Mouse (Mus musculus) heart, embryonic 12.5 days (tissue): ENCODE results near the gene Arhgef28. TPM values are rescaled to one million over a fixed set of nuclear protein-coding genes. Genes with fewer than 3 reads are reported as not detected.
"Not testable (repeated sequence)": the region's sequence is repeated elsewhere in the genome, so short reads cannot be mapped to it uniquely, and the experiment has no call there.

Experiments
- ATAC-seq: fragments of 200-750 bp; cut with Nextera tagmentation; 2 replicates; pipeline ENCODE4 v1.8.0; 2017; ENCODE audit warnings: moderate TSS enrichment, moderate library complexity; ENCODE audit not compliant: insufficient number of reproducible peaks, low FRiP score
- H3K27ac ChIP-seq: fragments of 300-500 bp; sonication (generic); 2 replicates; pipeline ENCODE4 v1.5.1; 2016; ENCODE audit warnings: mild to moderate bottlenecking, moderate library complexity; ENCODE audit not compliant: poor library complexity, severe bottlenecking
- H3K27me3 ChIP-seq: fragments of 300-500 bp; sonication (generic); replicated peaks from 2 replicates; pipeline ENCODE4 v1.6.1; 2016; ENCODE audit warnings: mild to moderate bottlenecking, moderate library complexity
- H3K36me3 ChIP-seq: fragments of 300-500 bp; sonication (generic); 2 replicates; pipeline ENCODE4 v1.6.1; 2016; ENCODE audit warnings: mild to moderate bottlenecking, moderate library complexity
- H3K4me1 ChIP-seq: fragments of 300-500 bp; sonication (generic); replicated peaks from 2 replicates; pipeline ENCODE4 v1.6.1; 2016; ENCODE audit warnings: mild to moderate bottlenecking
- H3K4me2 ChIP-seq: fragments of 300-500 bp; sonication (generic); 2 replicates; pipeline ENCODE4 v1.6.1; 2016; ENCODE audit warnings: mild to moderate bottlenecking, moderate library complexity
- H3K4me3 ChIP-seq: fragments of 300-500 bp; sonication (generic); 2 replicates; pipeline ENCODE4 v1.5.1; 2016; ENCODE audit warnings: mild to moderate bottlenecking
- H3K9ac ChIP-seq: fragments of 300-500 bp; sonication (generic); 2 replicates; pipeline ENCODE4 v1.6.1; 2016; ENCODE audit warnings: mild to moderate bottlenecking, moderate library complexity
- H3K9me3 ChIP-seq: fragments of 300-500 bp; sonication (generic); replicated peaks from 2 replicates; pipeline ENCODE4 v1.6.1; 2016; ENCODE audit warnings: mild to moderate bottlenecking, moderate library complexity
- WGBS: fragments of 180-500 bp; shearing (Covaris S2); methylation state at CpG from one replicate; pipeline ENCODE4 v1.1.7; 2016; 5-methylcytosine and 5-hydroxymethylcytosine counted together
- polyA plus RNA-seq: library from polyadenylated mRNA; unstranded; fragments of >200 nt; fragmentation: Nextera tagmentation; extraction: Ambion mirVana; gene quantifications from 2 replicates; pipeline ENCODE4 v1.2.1, GENCODE M21; 2016

Arhgef28 gene
- polyA plus RNA-seq, 1 experiment from 2014 or later: 13.4 TPM

- no peaks in the 10 kb centered on the region for H3K36me3 ChIP-seq
- WGBS: 24% methylated on average over 5 of the region's 5 CpGs
- H3K9ac ChIP-seq: no peak overlapping the region
- no peak for ATAC-seq
- H3K4me2 ChIP-seq: no peak overlapping the region
- H3K27ac ChIP-seq: no peak overlapping the region
- H3K27me3 ChIP-seq: no peaks in the 10 kb centered on the region
- no peak overlapping the region for H3K4me3 ChIP-seq
- peaks cover 4% of the 10 kb centered on the region; the same call in 1 of the 2 replicates for H3K9me3 ChIP-seq
- peaks cover 16% of the 10 kb centered on the region for H3K4me1 ChIP-seq
These were observed 176.2 kb downstream of the Arhgef28 start for GRCm38 (mm10) chr13:98030041-98030440.

DNA sequence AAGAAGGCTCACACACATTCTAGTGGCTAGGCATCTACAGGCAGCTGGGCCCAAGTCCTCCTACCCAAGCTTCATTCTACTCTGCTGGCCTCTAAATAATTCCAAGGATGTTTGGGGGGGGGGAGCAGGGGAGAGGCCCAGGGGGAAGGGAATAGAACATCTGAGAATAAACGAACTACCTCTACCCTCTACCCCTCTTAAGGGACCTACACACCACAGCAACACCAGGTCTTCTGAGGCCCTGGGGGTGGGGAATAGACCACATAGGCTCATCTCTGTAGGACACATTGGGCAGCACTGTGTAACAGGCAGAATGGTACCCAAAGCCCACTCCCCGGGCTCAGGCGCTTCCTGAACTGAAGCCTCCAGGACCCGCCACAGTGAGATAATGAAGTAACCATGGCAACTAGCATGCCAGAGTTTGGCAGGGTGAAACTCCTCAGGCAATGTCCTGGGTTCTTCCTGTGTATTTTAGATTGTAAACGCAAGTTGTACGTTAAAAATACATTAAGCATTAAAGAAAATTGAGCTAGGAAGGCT lies 177.5 kb downstream of the Arhgef28 start:
- Histone ChIP-seq H3K27ac (no peak overlapping the region), H3K9ac (no peak overlapping the region), H3K36me3 (no peaks in the 10 kb centered on the region), H3K4me3 (no peak overlapping the region), H3K27me3 (no peaks in the 10 kb centered on the region), H3K4me2 (no peak overlapping the region), H3K9me3 (peaks cover 4% of the 10 kb centered on the region; the same call in 1 of the 2 replicates), H3K4me1 (peaks cover 16% of the 10 kb centered on the region)
- WGBS: 33% methylated on average over 6 of the region's 6 CpGs
- no peak for ATAC-seq

GRCm38 (mm10) chr13:98027641-98028204 lies 178.5 kb downstream of the Arhgef28 start:
- peaks cover 4% of the 10 kb centered on the region; the same call in 1 of the 2 replicates for H3K9me3 ChIP-seq
- H3K27ac ChIP-seq: no peak overlapping the region
- H3K9ac ChIP-seq: no peak overlapping the region
- H3K27me3 ChIP-seq: no peaks in the 10 kb centered on the region
- H3K4me2 ChIP-seq: no peak overlapping the region
- no peaks in the 10 kb centered on the region for H3K36me3 ChIP-seq
- peaks cover 16% of the 10 kb centered on the region for H3K4me1 ChIP-seq
- no peak overlapping the region for H3K4me3 ChIP-seq
- ATAC-seq: 0 out of 2 replicates have a peak, but pooled peaks have one; percentile 56
- 54% methylated on average over 12 of the region's 12 CpGs for WGBS

DNA sequence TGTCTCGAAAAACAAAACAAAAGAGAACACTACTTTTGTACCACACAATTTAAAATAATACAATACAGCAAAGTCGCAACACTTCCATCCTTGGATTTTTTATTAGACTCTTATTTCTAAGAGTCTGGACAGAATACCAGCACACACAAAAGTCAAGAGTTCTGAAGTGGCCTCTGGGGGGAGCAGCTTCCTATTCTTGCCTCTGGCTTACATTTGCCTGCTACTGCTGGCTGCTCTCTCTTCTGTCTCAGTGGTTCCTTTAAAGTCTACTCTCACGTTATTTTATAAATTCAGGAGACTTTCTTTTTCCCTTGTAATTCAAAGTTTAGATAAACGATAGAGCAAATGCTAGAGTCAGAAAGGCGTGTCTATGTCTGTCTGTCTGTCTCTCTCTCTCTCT lies 179.1 kb downstream of the Arhgef28 start:
- 69% methylated on average over 5 of the region's 5 CpGs for WGBS
- Histone ChIP-seq H3K27me3 (no peaks in the 10 kb centered on the region), H3K4me3 (no peak overlapping the region), H3K36me3 (no peaks in the 10 kb centered on the region), H3K27ac (no peak overlapping the region), H3K9ac (no peak overlapping the region), H3K4me1 (peaks cover 16% of the 10 kb centered on the region), H3K4me2 (no peak overlapping the region), H3K9me3 (peaks cover 4% of the 10 kb centered on the region; the same call in 1 of the 2 replicates)
- no peak for ATAC-seq

DNA sequence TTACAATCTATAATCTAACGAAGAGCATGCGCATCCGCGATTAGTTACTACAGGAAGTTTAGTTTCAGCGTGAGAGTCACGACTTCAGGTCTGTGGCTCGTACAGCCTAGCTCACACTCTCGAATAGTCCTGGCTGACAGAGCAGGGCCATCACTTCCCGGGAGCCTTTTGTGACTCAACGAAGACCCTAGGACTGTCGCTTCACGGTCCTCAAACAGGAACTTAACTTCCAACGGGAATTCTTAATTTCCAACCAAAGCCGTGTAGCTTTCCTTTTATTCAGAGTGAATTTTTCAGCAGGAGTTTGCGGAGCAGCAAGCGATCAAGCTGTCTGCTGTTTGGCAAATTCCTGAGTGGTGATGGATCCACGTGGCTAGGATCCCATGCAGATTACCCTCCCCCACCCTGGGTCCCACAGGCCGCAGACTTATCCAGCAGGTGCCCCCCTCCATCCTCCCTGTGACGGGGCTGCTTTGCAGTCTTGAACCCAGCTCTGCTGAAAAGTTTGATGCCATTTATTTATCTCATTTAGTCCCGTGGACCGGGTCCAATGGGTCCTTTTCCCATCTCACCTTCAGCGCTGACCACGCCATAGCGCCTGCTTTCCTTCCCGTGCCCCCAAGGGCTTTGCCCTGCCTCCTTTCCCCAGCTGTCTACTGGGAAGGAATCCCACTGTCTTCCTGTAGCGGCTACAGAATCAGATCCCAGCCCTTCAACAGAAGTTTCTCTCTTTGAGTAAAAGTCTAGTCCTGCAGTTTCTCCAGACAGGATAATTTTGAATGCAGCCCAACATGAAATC lies 180.3 kb downstream of the Arhgef28 start:
- Histone ChIP-seq H3K27ac (no peak overlapping the region), H3K9me3 (peaks cover 4% of the 10 kb centered on the region; the same call in 1 of the 2 replicates), H3K4me1 (peaks cover 16% of the 10 kb centered on the region), H3K4me2 (peak overlapping the region; percentile 45), H3K9ac (no peak overlapping the region), H3K4me3 (no peak overlapping the region), H3K36me3 (no peaks in the 10 kb centered on the region), H3K27me3 (no peaks in the 10 kb centered on the region)
- WGBS: 59% methylated on average over 26 of the region's 26 CpGs
- ATAC-seq: no peak

DNA sequence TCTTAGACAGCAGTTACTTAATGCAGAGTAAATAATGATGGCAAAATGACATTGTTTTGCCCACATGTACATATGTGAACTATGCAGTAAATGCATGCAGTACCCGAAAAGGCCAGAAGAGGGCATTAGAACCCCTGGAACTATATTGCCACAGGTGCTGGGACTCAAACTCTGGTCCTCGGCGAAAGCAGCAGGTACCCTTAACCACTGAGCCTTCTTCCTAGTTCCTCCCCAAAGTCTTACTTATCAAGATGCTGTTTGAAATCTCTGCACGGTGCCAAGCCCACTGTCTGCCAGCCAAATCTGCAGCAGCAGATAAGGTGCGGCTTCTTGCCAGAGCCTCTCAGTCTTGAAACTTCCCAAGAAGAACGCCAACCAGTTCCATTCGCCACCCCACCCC lies 181.1 kb downstream of the Arhgef28 start:
- Histone ChIP-seq H3K36me3 (no peaks in the 10 kb centered on the region), H3K9ac (no peak overlapping the region), H3K4me1 (peaks cover 16% of the 10 kb centered on the region), H3K27ac (no peak overlapping the region), H3K4me3 (no peak overlapping the region), H3K27me3 (no peaks in the 10 kb centered on the region), H3K9me3 (peaks cover 4% of the 10 kb centered on the region; the same call in 1 of the 2 replicates), H3K4me2 (peak overlapping the region; percentile 45; the same call in 1 of the 2 replicates)
- WGBS: 68% methylated on average over 7 of the region's 7 CpGs
- ATAC-seq: no peak

- H3K4me3 ChIP-seq: no peak overlapping the region
- H3K36me3 ChIP-seq: no peaks in the 10 kb centered on the region
- H3K9me3 ChIP-seq: peaks cover 4% of the 10 kb centered on the region; the same call in 1 of the 2 replicates
- H3K27ac ChIP-seq: no peak overlapping the region
- WGBS: 88% methylated on average over 12 of the region's 12 CpGs
- H3K27me3 ChIP-seq: no peaks in the 10 kb centered on the region
- peaks cover 16% of the 10 kb centered on the region for H3K4me1 ChIP-seq
- no peak for ATAC-seq
- no peak overlapping the region for H3K9ac ChIP-seq
- H3K4me2 ChIP-seq: no peak overlapping the region
These were observed 181.6 kb downstream of the Arhgef28 start for GRCm38 (mm10) chr13:98024680-98025079.

DNA sequence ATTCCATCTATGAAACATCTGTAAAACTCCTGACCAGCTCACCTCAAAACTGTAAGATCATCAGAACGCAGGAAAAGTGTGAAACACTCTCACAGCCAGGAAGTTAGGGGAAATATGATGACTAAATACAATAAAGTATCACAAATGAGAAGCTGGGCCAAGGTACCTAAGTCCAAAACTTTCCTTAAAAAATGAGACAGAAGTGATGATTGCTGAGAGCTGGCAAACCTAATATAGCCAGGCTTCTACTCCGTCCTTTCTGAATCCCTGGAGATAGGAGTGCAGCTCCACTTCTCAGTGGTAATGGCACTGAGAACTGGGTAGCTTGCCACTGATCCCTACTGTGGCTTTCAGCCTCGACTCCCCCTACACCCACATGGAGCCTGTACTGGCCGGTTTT lies 184.3 kb downstream of the Arhgef28 start:
- Histone ChIP-seq H3K27me3 (peaks cover 4% of the 10 kb centered on the region), H3K4me3 (no peak overlapping the region), H3K36me3 (no peaks in the 10 kb centered on the region), H3K4me2 (no peak overlapping the region), H3K27ac (no peak overlapping the region), H3K9ac (no peak overlapping the region), H3K4me1 (peaks cover 4% of the 10 kb centered on the region; the same call in 1 of the 2 replicates), H3K9me3 (peaks cover 4% of the 10 kb centered on the region; the same call in 1 of the 2 replicates)
- ATAC-seq: no peak
- 62% methylated on average over 4 of the region's 4 CpGs for WGBS

GRCm38 (mm10) chr13:98018837-98019236 lies 187.4 kb downstream of the Arhgef28 start:
- not testable (repeated sequence) for H3K9me3 ChIP-seq, H3K9ac ChIP-seq, H3K4me2 ChIP-seq, H3K36me3 ChIP-seq, H3K4me3 ChIP-seq, H3K27ac ChIP-seq, ATAC-seq, H3K4me1 ChIP-seq
- H3K27me3 ChIP-seq: peaks cover 12% of the 10 kb centered on the region
- WGBS: 92% methylated on average over 8 of the region's 8 CpGs

- no peak overlapping the region for H3K27ac ChIP-seq
- peak overlapping the region; percentile 23 for H3K9ac ChIP-seq
- no peaks in the 10 kb centered on the region for H3K36me3 ChIP-seq
- no peaks in the 10 kb centered on the region for H3K9me3 ChIP-seq
- H3K4me1 ChIP-seq: peaks cover 11% of the 10 kb centered on the region; the same call in 1 of the 2 replicates
- 0 out of 2 replicates have a peak, but pooled peaks have one; percentile 45 for ATAC-seq
- peak overlapping the region; percentile 40 for H3K4me3 ChIP-seq
- peak overlapping the region; percentile 73 for H3K4me2 ChIP-seq
- WGBS: 30% methylated on average over 12 of the region's 12 CpGs
- H3K27me3 ChIP-seq: peaks cover 12% of the 10 kb centered on the region
These were observed 189.2 kb downstream of the Arhgef28 start for GRCm38 (mm10) chr13:98016923-98017588.
